Mouse (Mus musculus): ENCODE results near the gene Parm1. TPM values are rescaled to one million over a fixed set of nuclear protein-coding genes. Genes with fewer than 3 reads are reported as not detected.
A peak's percentile ranks its signal among the peaks of the same experiment; 100 is the strongest.

Gene Parm1
- polyA plus RNA-seq, 1 experiment = 0.29 TPM

- Histone ChIP-seq H3K79me2 (ENCODE audit: control insufficient read depth, insufficient read depth) (no peaks in the 10 kb centered on the region), H3K27me3 (ENCODE audit: control insufficient read depth, insufficient read depth, insufficient read length) (no peaks in the 10 kb centered on the region), H3K4me3 (ENCODE audit: insufficient read depth, poor library complexity, severe bottlenecking) (no peak overlapping the region), H3K79me3 (ENCODE audit: low read depth) (no peaks in the 10 kb centered on the region), H3ac (ENCODE audit: control insufficient read depth, insufficient read length, low read depth) (no peak overlapping the region), H3K36me3 (ENCODE audit: control insufficient read depth, insufficient read depth) (no peaks in the 10 kb centered on the region)
- TF ChIP-seq FOSL1 (IDR thresholded peaks at IDR 0.05; ENCODE audit: insufficient read depth, low read length, poor library complexity, severe bottlenecking) (no peak), CTCF (IDR thresholded peaks at IDR 0.05; ENCODE audit: control insufficient read depth, insufficient read depth, insufficient read length) (no peak), MYOD1 (IDR thresholded peaks at IDR 0.05; ENCODE audit: control insufficient read depth, insufficient read length, low read depth) (no peak), MAX (IDR thresholded peaks at IDR 0.05) (no peak), CEBPB (IDR thresholded peaks at IDR 0.05; ENCODE audit: low read depth) (no peak), MYOG (IDR thresholded peaks at IDR 0.05; ENCODE audit: control insufficient read depth, extremely low read depth, insufficient read length) (no peak), USF1 (IDR thresholded peaks at IDR 0.05; ENCODE audit: low read depth) (no peak)
These were observed 92.3 kb downstream of the Parm1 start for GRCm38 (mm10) chr5:91609511-91610300.

- H3K79me3 ChIP-seq (ENCODE audit: low read depth) = no peaks in the 10 kb centered on the region
- H3K27me3 ChIP-seq (ENCODE audit: control insufficient read depth, insufficient read depth, insufficient read length) = no peaks in the 10 kb centered on the region
- H3K79me2 ChIP-seq (ENCODE audit: control insufficient read depth, insufficient read depth) = no peaks in the 10 kb centered on the region
- H3ac ChIP-seq (ENCODE audit: control insufficient read depth, insufficient read length, low read depth) = no peak overlapping the region
- TF ChIP-seq FOSL1 (IDR thresholded peaks at IDR 0.05; ENCODE audit: insufficient read depth, low read length, poor library complexity, severe bottlenecking) = no peak
- no peak for TF ChIP-seq USF1 (IDR thresholded peaks at IDR 0.05; ENCODE audit: low read depth)
- TF ChIP-seq CTCF (IDR thresholded peaks at IDR 0.05; ENCODE audit: control insufficient read depth, insufficient read depth, insufficient read length) = no peak
- no peak for TF ChIP-seq CEBPB (IDR thresholded peaks at IDR 0.05; ENCODE audit: low read depth)
- TF ChIP-seq MAX (IDR thresholded peaks at IDR 0.05) = no peak
- TF ChIP-seq MYOD1 (IDR thresholded peaks at IDR 0.05; ENCODE audit: control insufficient read depth, insufficient read length, low read depth) = no peak
- no peak for TF ChIP-seq MYOG (IDR thresholded peaks at IDR 0.05; ENCODE audit: control insufficient read depth, extremely low read depth, insufficient read length)
- no peak overlapping the region for H3K4me3 ChIP-seq (ENCODE audit: insufficient read depth, poor library complexity, severe bottlenecking)
- H3K36me3 ChIP-seq (ENCODE audit: control insufficient read depth, insufficient read depth) = no peaks in the 10 kb centered on the region
These were observed 93.1 kb downstream of the Parm1 start for GRCm38 (mm10) chr5:91610499-91610898.

DNA sequence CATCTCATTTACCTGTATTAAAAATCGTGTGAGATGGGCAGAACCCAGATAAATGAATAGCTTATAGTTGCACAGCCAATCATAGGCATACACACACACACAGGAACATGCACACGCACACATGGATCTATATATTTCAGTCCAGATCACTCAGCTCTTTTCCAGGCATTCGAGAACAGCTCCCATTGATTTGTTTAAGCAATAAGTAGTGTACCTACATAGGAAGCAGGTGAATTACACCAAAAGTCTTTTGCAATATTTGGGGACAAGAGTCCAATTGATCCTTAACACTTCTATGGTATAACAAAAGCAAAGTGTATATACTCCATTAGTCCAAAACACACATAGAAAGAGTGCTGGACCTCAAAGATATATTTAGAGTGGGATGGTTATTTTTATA, 94.2 kb downstream of the Parm1 start:
- TF ChIP-seq USF1 (IDR thresholded peaks at IDR 0.05; ENCODE audit: low read depth) = no peak
- no peak for TF ChIP-seq CTCF (IDR thresholded peaks at IDR 0.05; ENCODE audit: control insufficient read depth, insufficient read depth, insufficient read length)
- TF ChIP-seq CEBPB (IDR thresholded peaks at IDR 0.05; ENCODE audit: low read depth) = no peak
- TF ChIP-seq MYOG (IDR thresholded peaks at IDR 0.05; ENCODE audit: control insufficient read depth, extremely low read depth, insufficient read length) = no peak
- no peak for TF ChIP-seq FOSL1 (IDR thresholded peaks at IDR 0.05; ENCODE audit: insufficient read depth, low read length, poor library complexity, severe bottlenecking)
- TF ChIP-seq MYOD1 (IDR thresholded peaks at IDR 0.05; ENCODE audit: control insufficient read depth, insufficient read length, low read depth) = no peak
- TF ChIP-seq MAX (IDR thresholded peaks at IDR 0.05) = no peak
- no peaks in the 10 kb centered on the region for H3K27me3 ChIP-seq (ENCODE audit: control insufficient read depth, insufficient read depth, insufficient read length)
- H3K79me3 ChIP-seq (ENCODE audit: low read depth) = no peaks in the 10 kb centered on the region
- H3K4me3 ChIP-seq (ENCODE audit: insufficient read depth, poor library complexity, severe bottlenecking) = no peak overlapping the region
- H3K79me2 ChIP-seq (ENCODE audit: control insufficient read depth, insufficient read depth) = no peaks in the 10 kb centered on the region
- H3ac ChIP-seq (ENCODE audit: control insufficient read depth, insufficient read length, low read depth) = no peak overlapping the region
- no peaks in the 10 kb centered on the region for H3K36me3 ChIP-seq (ENCODE audit: control insufficient read depth, insufficient read depth)

DNA sequence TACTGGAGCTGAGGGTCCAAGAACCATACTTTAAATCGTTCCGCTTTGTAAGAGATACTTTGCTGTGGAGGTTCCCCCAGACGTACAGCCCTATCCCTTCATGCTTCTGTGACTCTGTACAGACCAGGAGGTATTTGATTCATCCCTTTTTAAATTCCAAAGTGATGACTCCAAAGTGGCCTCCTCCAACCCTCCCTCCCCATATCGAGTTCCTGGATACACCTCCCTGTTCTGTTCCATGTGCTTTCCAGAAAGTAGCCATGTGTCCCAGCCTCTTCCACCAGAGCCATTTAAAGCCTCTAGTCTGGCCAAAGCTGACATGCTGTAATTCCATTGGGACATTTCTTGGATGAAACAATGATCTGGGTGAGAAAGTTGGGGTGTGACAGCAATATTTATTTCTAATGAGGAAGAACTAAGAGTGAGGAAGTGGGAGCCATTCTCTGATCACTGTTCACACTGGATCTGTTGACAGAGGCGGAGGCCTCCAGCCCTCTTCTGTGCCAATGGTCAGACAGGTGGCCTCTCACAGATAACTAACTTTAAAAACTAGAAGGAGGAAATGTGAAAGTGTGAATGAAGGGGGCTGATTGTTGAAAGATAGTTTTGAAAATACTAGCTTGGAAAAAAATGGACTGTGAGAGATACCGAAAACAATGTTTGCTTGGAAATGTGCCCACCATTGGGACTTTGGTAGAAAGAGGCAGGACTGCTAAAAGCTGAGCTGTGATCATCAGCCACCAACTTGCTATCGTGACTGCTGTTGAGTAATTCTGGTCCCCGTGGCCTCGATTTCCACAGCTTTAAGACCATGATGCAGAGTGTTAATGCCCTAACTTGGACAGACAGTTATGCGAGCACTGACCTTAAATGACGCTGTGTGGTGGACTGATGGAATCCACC, 100.2 kb downstream of the Parm1 start:
- H3K4me3 ChIP-seq (ENCODE audit: insufficient read depth, poor library complexity, severe bottlenecking) = no peak overlapping the region
- no peaks in the 10 kb centered on the region for H3K79me2 ChIP-seq (ENCODE audit: control insufficient read depth, insufficient read depth)
- H3K27me3 ChIP-seq (ENCODE audit: control insufficient read depth, insufficient read depth, insufficient read length) = no peaks in the 10 kb centered on the region
- no peaks in the 10 kb centered on the region for H3K36me3 ChIP-seq (ENCODE audit: control insufficient read depth, insufficient read depth)
- no peak overlapping the region for H3ac ChIP-seq (ENCODE audit: control insufficient read depth, insufficient read length, low read depth)
- TF ChIP-seq MAX (IDR thresholded peaks at IDR 0.05) (peak; percentile 78), MYOG (IDR thresholded peaks at IDR 0.05; ENCODE audit: control insufficient read depth, extremely low read depth, insufficient read length) (no peak)
- H3K79me3 ChIP-seq (ENCODE audit: low read depth) = no peaks in the 10 kb centered on the region

GRCm38 (mm10) chr5:91618661-91619173, 101.3 kb downstream of the Parm1 start:
- Histone ChIP-seq H3K4me3 (ENCODE audit: insufficient read depth, poor library complexity, severe bottlenecking) (no peak overlapping the region), H3K36me3 (ENCODE audit: control insufficient read depth, insufficient read depth) (no peaks in the 10 kb centered on the region), H3K79me3 (ENCODE audit: low read depth) (no peaks in the 10 kb centered on the region), H3ac (ENCODE audit: control insufficient read depth, insufficient read length, low read depth) (no peak overlapping the region), H3K27me3 (ENCODE audit: control insufficient read depth, insufficient read depth, insufficient read length) (no peaks in the 10 kb centered on the region), H3K79me2 (ENCODE audit: control insufficient read depth, insufficient read depth) (no peaks in the 10 kb centered on the region)
- TF ChIP-seq MAX (IDR thresholded peaks at IDR 0.05) (no peak), FOSL1 (IDR thresholded peaks at IDR 0.05; ENCODE audit: insufficient read depth, low read length, poor library complexity, severe bottlenecking) (no peak), USF1 (IDR thresholded peaks at IDR 0.05; ENCODE audit: low read depth) (no peak), CTCF (IDR thresholded peaks at IDR 0.05; ENCODE audit: control insufficient read depth, insufficient read depth, insufficient read length) (no peak), MYOG (IDR thresholded peaks at IDR 0.05; ENCODE audit: control insufficient read depth, extremely low read depth, insufficient read length) (no peak), CEBPB (IDR thresholded peaks at IDR 0.05; ENCODE audit: low read depth) (no peak), MYOD1 (IDR thresholded peaks at IDR 0.05; ENCODE audit: control insufficient read depth, insufficient read length, low read depth) (no peak)

All from C2C12 (cell line).